Mouse (Mus musculus): ENCODE measurements at regions not wholly inside any gene's neighbourhood (a gene's known extent, or its start where the extent isn't known, plus 50 kb on each side); places are given as distances from the start of the nearest gene placed in this dataset.
A peak's percentile ranks its signal among the peaks of the same experiment; 100 is the strongest.

DNA sequence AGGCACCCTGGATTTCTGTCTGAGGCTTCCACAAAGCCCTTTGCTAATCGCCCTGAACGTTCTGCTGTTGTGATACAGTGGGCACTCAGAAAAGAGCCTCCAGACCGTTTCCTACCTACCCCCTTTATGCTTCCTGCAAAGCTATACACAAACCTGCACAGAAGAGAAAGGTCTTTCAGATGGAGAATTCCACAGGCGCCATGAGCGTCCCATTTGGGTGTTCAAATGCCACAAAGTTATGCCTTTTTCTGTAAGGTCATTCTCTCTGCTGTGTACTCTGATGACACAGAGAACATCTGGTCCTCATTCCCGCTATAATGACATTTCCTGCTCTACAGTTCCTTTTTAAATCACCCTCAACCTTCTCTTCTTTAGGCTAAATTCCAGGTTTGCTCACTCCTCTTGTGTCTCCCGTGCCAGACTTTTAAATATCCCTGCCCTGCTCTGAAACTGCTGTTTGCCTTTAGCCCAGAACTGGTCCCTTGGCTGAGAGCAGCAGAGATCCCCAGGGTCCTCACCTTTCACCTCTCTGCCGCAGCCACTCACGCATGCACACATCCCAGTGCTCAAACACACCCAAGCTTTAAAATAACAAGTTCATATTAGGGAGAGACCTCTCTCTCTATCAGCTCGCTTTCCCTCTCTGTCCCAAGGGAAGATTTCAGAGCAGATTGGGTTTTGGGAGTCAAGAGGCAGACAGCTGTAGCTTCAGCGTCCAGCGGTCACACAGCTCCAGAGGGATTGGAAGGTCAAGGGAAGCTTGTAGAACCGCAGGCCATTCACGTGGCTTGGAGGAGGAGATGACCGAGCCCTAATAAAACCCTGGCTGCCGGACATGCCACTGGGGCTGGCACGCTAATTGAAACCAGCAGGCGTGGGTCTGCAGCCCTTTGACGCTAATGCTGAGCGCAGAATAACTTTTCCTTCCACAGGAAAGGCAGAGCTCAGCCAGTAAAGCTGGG, 543.9 kb downstream of the Gja1 start:
- no peaks in the 10 kb centered on the region for H3K27me3 ChIP-seq (replicated peaks; ENCODE audit: control insufficient read depth, insufficient read depth, low read length)
- H3K4me3 ChIP-seq (replicated peaks; ENCODE audit: low read length): no peak overlapping the region
- no peak overlapping the region for H3K4me2 ChIP-seq (ENCODE audit: low read length)
- no peak for ATAC-seq
- H3K4me1 ChIP-seq (replicated peaks; ENCODE audit: control insufficient read depth, insufficient read depth, low read length): no peaks in the 10 kb centered on the region
- WGBS: 61% methylated on average over 20 of the region's 20 CpGs
- no peak overlapping the region for H3K9ac ChIP-seq (replicated peaks; ENCODE audit: low read depth, low read length)
- H3K9me3 ChIP-seq (ENCODE audit: control insufficient read depth, low read length): no peaks in the 10 kb centered on the region
- no peaks in the 10 kb centered on the region for H3K36me3 ChIP-seq (ENCODE audit: control insufficient read depth, insufficient read depth)
- H3K27ac ChIP-seq (ENCODE audit: low read length): no peak overlapping the region

DNA sequence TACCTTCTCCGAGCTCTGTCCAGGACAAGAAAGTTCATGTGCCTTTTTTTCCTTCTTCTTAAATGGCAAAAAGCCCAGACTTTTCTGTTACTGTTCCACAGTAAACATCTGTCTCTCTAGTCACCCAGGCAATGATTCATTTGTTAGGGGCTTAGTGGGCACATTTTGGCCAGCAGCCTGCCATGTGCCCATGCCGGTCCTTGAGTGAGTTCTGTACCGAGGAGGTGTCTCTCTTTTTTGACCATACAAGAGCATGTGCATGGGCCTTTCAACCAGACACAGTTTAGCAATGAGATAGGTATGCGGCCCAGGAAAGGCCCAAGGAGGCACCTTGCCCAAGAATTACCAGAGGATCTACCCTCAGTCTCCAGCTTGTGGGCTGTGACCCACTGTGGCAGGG, 551.0 kb upstream of the Hsf2 start:
- no peaks in the 10 kb centered on the region for H3K36me3 ChIP-seq (ENCODE audit: control insufficient read depth, insufficient read depth)
- no peak overlapping the region for H3K4me2 ChIP-seq (ENCODE audit: low read length)
- H3K9ac ChIP-seq (replicated peaks; ENCODE audit: low read depth, low read length): no peak overlapping the region
- ATAC-seq: peak; percentile 62
- no peaks in the 10 kb centered on the region for H3K9me3 ChIP-seq (ENCODE audit: control insufficient read depth, low read length)
- no peak overlapping the region for H3K27ac ChIP-seq (ENCODE audit: low read length)
- no peaks in the 10 kb centered on the region for H3K4me1 ChIP-seq (replicated peaks; ENCODE audit: control insufficient read depth, insufficient read depth, low read length)
- H3K27me3 ChIP-seq (replicated peaks; ENCODE audit: control insufficient read depth, insufficient read depth, low read length): no peaks in the 10 kb centered on the region
- no peak overlapping the region for H3K4me3 ChIP-seq (replicated peaks; ENCODE audit: low read length)
- 58% methylated on average over 4 of the region's 4 CpGs for WGBS

DNA sequence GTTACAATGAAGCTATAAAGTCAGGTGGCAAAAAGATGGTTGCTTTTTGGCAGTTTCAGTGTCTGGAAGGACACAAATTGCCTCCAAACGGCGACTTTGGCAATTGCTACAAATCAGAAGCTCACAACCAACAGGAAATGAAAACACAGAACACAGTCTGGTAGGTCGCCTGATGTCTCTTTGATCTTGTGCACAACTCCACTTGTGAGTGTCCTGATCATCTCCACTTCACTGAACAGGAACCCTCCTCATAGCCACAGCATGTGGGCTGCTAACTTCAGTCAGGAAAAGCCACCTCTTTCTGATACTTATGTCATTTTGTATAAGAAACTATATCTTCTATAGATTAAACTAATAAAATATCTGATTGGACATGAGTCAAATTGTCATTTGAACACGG, 544.2 kb upstream of the Hsf2 start:
- no peaks in the 10 kb centered on the region for H3K9me3 ChIP-seq (ENCODE audit: control insufficient read depth, low read length)
- 55% methylated on average over 4 of the region's 4 CpGs for WGBS
- H3K27me3 ChIP-seq (replicated peaks; ENCODE audit: control insufficient read depth, insufficient read depth, low read length): no peaks in the 10 kb centered on the region
- H3K4me3 ChIP-seq (replicated peaks; ENCODE audit: low read length): no peak overlapping the region
- no peak for ATAC-seq
- H3K9ac ChIP-seq (replicated peaks; ENCODE audit: low read depth, low read length): no peak overlapping the region
- no peaks in the 10 kb centered on the region for H3K4me1 ChIP-seq (replicated peaks; ENCODE audit: control insufficient read depth, insufficient read depth, low read length)
- no peak overlapping the region for H3K4me2 ChIP-seq (ENCODE audit: low read length)
- no peaks in the 10 kb centered on the region for H3K36me3 ChIP-seq (ENCODE audit: control insufficient read depth, insufficient read depth)
- H3K27ac ChIP-seq (ENCODE audit: low read length): no peak overlapping the region

DNA sequence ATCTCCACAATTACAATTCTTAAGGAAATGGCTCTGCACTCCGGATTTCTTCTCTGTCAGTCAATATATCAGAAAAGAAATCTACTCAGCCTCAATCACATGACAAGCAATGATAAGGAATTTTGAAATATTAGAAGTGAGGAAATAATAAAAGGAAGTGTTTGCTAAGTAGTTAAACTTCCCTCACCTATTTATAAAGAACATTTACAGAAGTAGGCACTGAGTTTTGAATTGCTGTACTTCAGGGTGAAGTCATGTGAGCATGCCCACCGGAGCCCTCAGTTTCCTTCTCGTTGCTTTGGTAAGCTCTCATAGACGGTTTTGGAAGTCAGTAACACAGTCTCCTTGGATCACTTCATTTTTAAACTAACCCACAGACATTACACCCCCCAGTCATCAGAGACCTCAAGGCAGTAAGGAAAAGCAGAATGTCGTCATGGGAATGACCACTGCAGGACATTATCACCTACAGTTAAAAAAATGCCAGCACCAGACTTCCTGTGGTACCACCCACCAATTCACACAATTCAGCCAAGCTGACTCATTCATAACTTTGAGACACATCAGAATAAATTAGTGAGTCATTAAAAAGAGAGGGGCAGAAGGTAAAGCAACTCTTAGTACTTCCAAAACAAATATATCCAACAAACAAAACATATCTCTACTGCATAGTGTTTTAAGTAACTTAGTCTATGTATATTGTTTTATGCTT, 541.6 kb upstream of the Hsf2 start:
- no peak for ATAC-seq
- Histone ChIP-seq H3K27ac (ENCODE audit: low read length) (no peak overlapping the region), H3K27me3 (replicated peaks; ENCODE audit: control insufficient read depth, insufficient read depth, low read length) (no peaks in the 10 kb centered on the region), H3K4me1 (replicated peaks; ENCODE audit: control insufficient read depth, insufficient read depth, low read length) (no peaks in the 10 kb centered on the region), H3K36me3 (ENCODE audit: control insufficient read depth, insufficient read depth) (no peaks in the 10 kb centered on the region), H3K4me3 (replicated peaks; ENCODE audit: low read length) (no peak overlapping the region), H3K9me3 (ENCODE audit: control insufficient read depth, low read length) (no peaks in the 10 kb centered on the region), H3K4me2 (ENCODE audit: low read length) (no peak overlapping the region), H3K9ac (replicated peaks; ENCODE audit: low read depth, low read length) (no peak overlapping the region)
- 92% methylated on average over 5 of the region's 5 CpGs for WGBS

DNA sequence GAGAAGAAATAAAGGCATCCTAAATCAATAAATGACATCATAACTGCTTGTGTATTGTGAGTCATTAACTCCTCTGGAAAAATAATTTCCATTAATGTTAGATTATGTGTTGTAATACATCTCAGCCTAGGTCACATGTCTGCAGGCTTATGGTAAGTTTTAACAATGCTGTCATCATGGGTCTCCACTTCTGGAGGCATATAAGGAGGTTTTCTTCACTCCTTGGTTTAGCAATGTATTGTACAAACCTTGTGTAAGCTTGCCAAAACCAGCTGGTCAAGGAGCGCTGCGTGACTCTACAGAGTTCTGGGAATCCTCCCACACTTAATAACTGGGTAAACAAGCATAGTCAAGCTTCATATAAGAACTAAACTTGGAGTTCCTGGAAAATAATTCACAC, 529.5 kb upstream of the Hsf2 start:
- H3K4me3 ChIP-seq (replicated peaks; ENCODE audit: low read length): no peak overlapping the region
- H3K9ac ChIP-seq (replicated peaks; ENCODE audit: low read depth, low read length): no peak overlapping the region
- no peak for ATAC-seq
- no peaks in the 10 kb centered on the region for H3K4me1 ChIP-seq (replicated peaks; ENCODE audit: control insufficient read depth, insufficient read depth, low read length)
- H3K9me3 ChIP-seq (ENCODE audit: control insufficient read depth, low read length): no peaks in the 10 kb centered on the region; the same call in 1 of the 2 replicates
- H3K27me3 ChIP-seq (replicated peaks; ENCODE audit: control insufficient read depth, insufficient read depth, low read length): no peaks in the 10 kb centered on the region
- WGBS: 87% methylated on average over 2 of the region's 2 CpGs
- H3K36me3 ChIP-seq (ENCODE audit: control insufficient read depth, insufficient read depth): no peaks in the 10 kb centered on the region
- H3K4me2 ChIP-seq (ENCODE audit: low read length): no peak overlapping the region
- no peak overlapping the region for H3K27ac ChIP-seq (ENCODE audit: low read length)

DNA sequence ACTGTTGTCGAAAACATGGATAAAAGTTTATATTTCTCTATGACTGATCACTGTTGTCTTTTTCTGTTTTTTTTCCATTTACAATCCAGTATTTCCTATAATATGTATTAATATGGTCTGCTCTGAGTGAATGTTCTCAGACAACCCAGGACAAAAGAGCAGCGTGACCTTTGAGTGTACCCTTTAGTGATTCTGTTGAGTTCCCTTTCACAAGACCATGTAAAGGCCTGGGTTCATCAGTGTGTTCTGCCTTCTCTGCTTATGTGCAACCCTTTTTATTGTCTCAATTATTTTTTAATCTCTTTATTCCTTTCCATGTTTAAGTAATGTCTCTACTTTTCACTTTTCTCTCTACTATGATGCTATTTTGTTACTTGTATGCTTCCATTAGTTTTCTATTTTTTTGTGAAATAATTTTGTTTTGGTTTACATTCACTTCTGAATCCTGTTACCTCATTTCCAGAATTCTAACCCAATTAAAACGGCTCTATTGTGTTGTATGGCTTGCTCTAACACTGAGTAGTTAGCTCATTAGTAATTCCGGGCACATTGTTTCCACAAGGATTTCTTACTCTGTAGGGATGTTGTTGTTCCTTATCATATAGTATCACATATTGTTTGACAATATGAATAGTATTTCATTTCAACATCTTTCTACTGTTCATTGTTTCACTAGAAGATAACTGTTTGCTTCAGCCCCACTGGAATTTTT, 523.9 kb upstream of the Hsf2 start:
- H3K9ac ChIP-seq (replicated peaks; ENCODE audit: low read depth, low read length): no peak overlapping the region
- H3K4me1 ChIP-seq (replicated peaks; ENCODE audit: control insufficient read depth, insufficient read depth, low read length): no peaks in the 10 kb centered on the region; the same call in 1 of the 2 replicates
- WGBS: 38% methylated on average over 4 of the region's 4 CpGs
- no peaks in the 10 kb centered on the region for H3K9me3 ChIP-seq (ENCODE audit: control insufficient read depth, low read length)
- no peak overlapping the region for H3K27ac ChIP-seq (ENCODE audit: low read length)
- H3K27me3 ChIP-seq (replicated peaks; ENCODE audit: control insufficient read depth, insufficient read depth, low read length): no peaks in the 10 kb centered on the region
- H3K4me3 ChIP-seq (replicated peaks; ENCODE audit: low read length): no peak overlapping the region
- peak; percentile 72 for ATAC-seq
- H3K4me2 ChIP-seq (ENCODE audit: low read length): no peak overlapping the region
- no peaks in the 10 kb centered on the region for H3K36me3 ChIP-seq (ENCODE audit: control insufficient read depth, insufficient read depth)

DNA sequence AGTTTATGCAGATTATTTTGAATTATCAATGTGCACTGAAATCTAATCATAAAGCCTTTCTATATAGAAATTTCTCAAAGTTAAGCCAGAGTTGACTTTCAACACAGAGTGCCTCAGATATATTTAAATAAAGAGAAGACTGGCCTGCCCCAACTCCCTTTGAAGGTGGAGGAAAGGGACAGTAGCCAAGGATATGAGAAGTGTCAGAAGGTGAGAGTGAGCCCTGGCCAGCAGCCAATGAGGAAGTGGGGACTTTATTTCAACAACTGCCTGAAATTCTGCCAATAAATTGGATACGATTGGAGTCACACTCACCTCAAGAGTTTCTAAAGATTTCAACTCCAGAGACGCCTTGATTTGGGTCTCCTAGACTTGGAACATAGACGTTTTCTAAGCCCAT, 523.0 kb upstream of the Hsf2 start:
- Histone ChIP-seq H3K9ac (replicated peaks; ENCODE audit: low read depth, low read length) (no peak overlapping the region), H3K9me3 (ENCODE audit: control insufficient read depth, low read length) (no peaks in the 10 kb centered on the region), H3K4me3 (replicated peaks; ENCODE audit: low read length) (no peak overlapping the region), H3K27me3 (replicated peaks; ENCODE audit: control insufficient read depth, insufficient read depth, low read length) (no peaks in the 10 kb centered on the region), H3K27ac (ENCODE audit: low read length) (no peak overlapping the region), H3K36me3 (ENCODE audit: control insufficient read depth, insufficient read depth) (no peaks in the 10 kb centered on the region), H3K4me2 (ENCODE audit: low read length) (no peak overlapping the region), H3K4me1 (replicated peaks; ENCODE audit: control insufficient read depth, insufficient read depth, low read length) (no peaks in the 10 kb centered on the region; the same call in 1 of the 2 replicates)
- no peak for ATAC-seq
- 42% methylated on average over 3 of the region's 3 CpGs for WGBS

DNA sequence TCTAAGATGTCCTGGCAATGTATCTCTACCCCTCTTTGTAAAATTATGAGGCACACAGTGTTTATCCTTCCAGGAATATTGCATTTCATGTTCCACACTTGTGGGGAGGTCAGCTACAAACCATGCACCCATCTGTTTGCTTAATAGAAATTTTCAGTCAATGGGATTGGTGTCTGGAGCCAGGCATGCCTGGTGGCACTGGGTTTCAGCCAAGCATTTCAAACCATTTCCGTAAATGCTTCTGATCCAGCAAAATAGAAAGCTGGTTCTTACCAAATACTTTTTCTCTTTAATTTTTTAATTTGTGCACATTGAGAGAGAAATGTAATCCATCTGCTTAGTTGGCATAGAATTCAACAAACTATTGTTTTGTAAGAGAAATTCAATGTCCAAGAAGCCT, 517.3 kb upstream of the Hsf2 start:
- WGBS: 43% methylated on average over 1 of the region's 1 CpGs
- H3K9me3 ChIP-seq (ENCODE audit: control insufficient read depth, low read length): no peaks in the 10 kb centered on the region
- H3K4me2 ChIP-seq (ENCODE audit: low read length): no peak overlapping the region
- no peak overlapping the region for H3K4me3 ChIP-seq (replicated peaks; ENCODE audit: low read length)
- no peak overlapping the region for H3K27ac ChIP-seq (ENCODE audit: low read length)
- no peaks in the 10 kb centered on the region for H3K4me1 ChIP-seq (replicated peaks; ENCODE audit: control insufficient read depth, insufficient read depth, low read length)
- H3K27me3 ChIP-seq (replicated peaks; ENCODE audit: control insufficient read depth, insufficient read depth, low read length): no peaks in the 10 kb centered on the region
- H3K9ac ChIP-seq (replicated peaks; ENCODE audit: low read depth, low read length): no peak overlapping the region
- no peaks in the 10 kb centered on the region for H3K36me3 ChIP-seq (ENCODE audit: control insufficient read depth, insufficient read depth)
- peak; percentile 59; the same call in 1 of the 2 replicates for ATAC-seq

DNA sequence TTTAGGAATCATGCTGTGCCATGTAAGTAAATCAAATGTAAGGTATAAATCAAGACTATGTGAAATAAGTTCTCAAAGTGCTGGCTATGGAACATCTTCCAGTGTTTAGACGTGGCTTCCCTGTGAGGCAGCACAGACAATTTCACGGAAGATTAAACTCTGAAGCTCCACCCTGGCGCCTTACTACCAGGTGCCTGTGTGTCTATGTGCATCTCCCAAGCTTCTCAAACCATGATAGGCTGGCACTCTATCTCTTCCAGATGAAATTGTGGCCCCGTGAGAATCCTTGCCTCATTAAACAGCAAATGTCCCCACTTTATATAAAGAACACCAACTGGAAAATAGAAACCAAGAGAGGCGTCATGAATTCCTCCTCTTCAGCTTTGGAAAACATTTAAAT, 511.4 kb upstream of the Hsf2 start:
- WGBS: 88% methylated on average over 5 of the region's 5 CpGs
- Histone ChIP-seq H3K4me1 (replicated peaks; ENCODE audit: control insufficient read depth, insufficient read depth, low read length) (no peaks in the 10 kb centered on the region), H3K27ac (ENCODE audit: low read length) (no peak overlapping the region), H3K27me3 (replicated peaks; ENCODE audit: control insufficient read depth, insufficient read depth, low read length) (no peaks in the 10 kb centered on the region), H3K4me3 (replicated peaks; ENCODE audit: low read length) (no peak overlapping the region), H3K9me3 (ENCODE audit: control insufficient read depth, low read length) (no peaks in the 10 kb centered on the region), H3K36me3 (ENCODE audit: control insufficient read depth, insufficient read depth) (no peaks in the 10 kb centered on the region), H3K4me2 (ENCODE audit: low read length) (no peak overlapping the region), H3K9ac (replicated peaks; ENCODE audit: low read depth, low read length) (no peak overlapping the region)
- no peak for ATAC-seq

Measured in forebrain, embryonic 16.5 days (tissue).